Mouse (Mus musculus) lung, embryonic 15.5 days (tissue): ENCODE measurements at regions not wholly inside any gene's neighbourhood (a gene's known extent, or its start where the extent isn't known, plus 50 kb on each side); places are given as distances from the start of the nearest gene placed in this dataset.

Source experiments
- ATAC-seq: fragments of 200-750 bp; cut with Nextera tagmentation; 2 replicates; pipeline ENCODE4 v1.8.0; 2017; ENCODE audit warnings: moderate number of reproducible peaks, borderline replicate concordance; ENCODE audit not compliant: low FRiP score, low TSS enrichment; ENCODE audit errors: extremely low read depth
- H3K27ac ChIP-seq: fragments of 300-500 bp; sonication (generic); 2 replicates; pipeline ENCODE4 v1.5.1; 2015; ENCODE audit warnings: moderate library complexity, mild to moderate bottlenecking, inconsistent platforms
- H3K27me3 ChIP-seq: fragments of 300-500 bp; sonication (generic); 2 replicates; pipeline ENCODE4 v1.6.1; 2015; ENCODE audit warnings: inconsistent platforms
- H3K36me3 ChIP-seq: fragments of 300-500 bp; sonication (generic); 2 replicates; pipeline ENCODE4 v1.6.1; 2015; ENCODE audit warnings: inconsistent platforms
- H3K4me1 ChIP-seq: fragments of 300-500 bp; sonication (generic); 2 replicates; pipeline ENCODE4 v1.6.1; 2015; ENCODE audit warnings: inconsistent platforms
- H3K4me2 ChIP-seq: fragments of 300-500 bp; sonication (generic); 2 replicates; pipeline ENCODE4 v1.6.1; 2015; ENCODE audit warnings: inconsistent platforms, mild to moderate bottlenecking, moderate library complexity
- H3K4me3 ChIP-seq: fragments of 300-500 bp; sonication (generic); 2 replicates; pipeline ENCODE4 v1.5.1; 2015; ENCODE audit warnings: mild to moderate bottlenecking, inconsistent platforms
- H3K9ac ChIP-seq: fragments of 300-500 bp; sonication (generic); 2 replicates; pipeline ENCODE4 v1.6.1; 2015; ENCODE audit warnings: inconsistent platforms
- H3K9me3 ChIP-seq: fragments of 300-500 bp; sonication (generic); 2 replicates; pipeline ENCODE4 v1.6.1; 2016; ENCODE audit warnings: inconsistent platforms
- WGBS: fragments of 180-500 bp; shearing (Covaris S2); methylation state at CpG from one replicate; pipeline ENCODE4 v1.1.7; 2015; 5-methylcytosine and 5-hydroxymethylcytosine counted together

- no peaks in the 10 kb centered on the region for H3K36me3 ChIP-seq
- no peaks in the 10 kb centered on the region for H3K9me3 ChIP-seq
- no peaks in the 10 kb centered on the region for H3K27me3 ChIP-seq
- no peak overlapping the region for H3K9ac ChIP-seq
- H3K4me3 ChIP-seq = no peak overlapping the region
- H3K4me2 ChIP-seq = peak overlapping the region; percentile 23; the same call in 1 of the 2 replicates
- 0 out of 2 replicates have a peak, but pooled peaks have one; percentile 57 for ATAC-seq
- no peak overlapping the region for H3K27ac ChIP-seq
- 45% methylated on average over 14 of the region's 14 CpGs for WGBS
- peaks cover 3% of the 10 kb centered on the region; the same call in 1 of the 2 replicates for H3K4me1 ChIP-seq
These were observed 75.8 kb downstream of the Rnd3 start for GRCm38 (mm10) chr2:51073040-51073594.

GRCm38 (mm10) chr2:51072346-51072885, 76.5 kb downstream of the Rnd3 start:
- H3K36me3 ChIP-seq = no peaks in the 10 kb centered on the region
- 16% methylated on average over 6 of the region's 6 CpGs for WGBS
- H3K4me3 ChIP-seq = no peak overlapping the region
- H3K27ac ChIP-seq = no peak overlapping the region
- no peaks in the 10 kb centered on the region for H3K27me3 ChIP-seq
- no peak overlapping the region for H3K9ac ChIP-seq
- no peaks in the 10 kb centered on the region for H3K9me3 ChIP-seq
- ATAC-seq = no peak
- peak overlapping the region; percentile 23; the same call in 1 of the 2 replicates for H3K4me2 ChIP-seq
- H3K4me1 ChIP-seq = peaks cover 3% of the 10 kb centered on the region; the same call in 1 of the 2 replicates

- Histone ChIP-seq H3K27ac (no peak overlapping the region), H3K4me2 (no peak overlapping the region), H3K36me3 (no peaks in the 10 kb centered on the region), H3K27me3 (no peaks in the 10 kb centered on the region), H3K4me1 (peaks cover 3% of the 10 kb centered on the region; the same call in 1 of the 2 replicates), H3K9ac (no peak overlapping the region), H3K9me3 (no peaks in the 10 kb centered on the region), H3K4me3 (no peak overlapping the region)
- no peak for ATAC-seq
- WGBS = 87% methylated on average over 2 of the region's 2 CpGs
These were observed 78.0 kb downstream of the Rnd3 start for GRCm38 (mm10) chr2:51070902-51071301.

- H3K27ac ChIP-seq = no peak overlapping the region
- H3K36me3 ChIP-seq = no peaks in the 10 kb centered on the region
- no peak overlapping the region for H3K4me3 ChIP-seq
- H3K27me3 ChIP-seq = no peaks in the 10 kb centered on the region
- no peaks in the 10 kb centered on the region for H3K9me3 ChIP-seq
- no peak for ATAC-seq
- H3K4me2 ChIP-seq = no peak overlapping the region
- no peak overlapping the region for H3K9ac ChIP-seq
- 84% methylated on average over 11 of the region's 11 CpGs for WGBS
- H3K4me1 ChIP-seq = no peaks in the 10 kb centered on the region
These were observed 82.5 kb downstream of the Rnd3 start for GRCm38 (mm10) chr2:51066423-51066831.

DNA sequence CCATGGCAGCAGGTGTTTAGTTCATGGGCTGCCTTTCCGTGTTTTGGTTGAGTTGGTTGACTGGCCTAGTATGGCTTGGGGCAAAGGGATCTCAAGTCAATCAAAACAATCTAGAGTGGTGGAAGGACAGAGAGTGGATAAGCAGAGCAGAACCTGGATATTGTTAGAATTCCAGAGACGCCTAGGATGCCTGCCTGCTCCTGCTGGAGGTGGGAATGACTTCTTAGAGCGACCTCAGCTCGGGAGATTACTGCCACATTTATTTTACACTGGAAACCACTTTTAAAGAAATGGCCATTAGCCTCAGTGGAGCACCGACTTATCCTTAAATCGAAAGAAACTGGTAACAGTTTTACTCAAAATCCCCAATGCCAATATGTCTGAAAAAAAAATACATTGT, 83.1 kb downstream of the Rnd3 start:
- no peaks in the 10 kb centered on the region for H3K4me1 ChIP-seq
- 64% methylated on average over 6 of the region's 6 CpGs for WGBS

GRCm38 (mm10) chr2:51064821-51065220, 84.1 kb downstream of the Rnd3 start:
- Histone ChIP-seq H3K36me3 (no peaks in the 10 kb centered on the region), H3K4me2 (no peak overlapping the region), H3K9me3 (no peaks in the 10 kb centered on the region), H3K4me1 (no peaks in the 10 kb centered on the region), H3K27ac (no peak overlapping the region), H3K4me3 (no peak overlapping the region), H3K27me3 (no peaks in the 10 kb centered on the region), H3K9ac (no peak overlapping the region)
- 81% methylated on average over 4 of the region's 4 CpGs for WGBS
- no peak for ATAC-seq

More for the DNA sequence above, 83.1 kb downstream of the Rnd3 start:
- Histone ChIP-seq H3K9ac (no peak overlapping the region), H3K4me3 (no peak overlapping the region), H3K9me3 (no peaks in the 10 kb centered on the region), H3K27ac (no peak overlapping the region), H3K27me3 (no peaks in the 10 kb centered on the region), H3K4me2 (no peak overlapping the region), H3K36me3 (no peaks in the 10 kb centered on the region)
- ATAC-seq = no peak

DNA sequence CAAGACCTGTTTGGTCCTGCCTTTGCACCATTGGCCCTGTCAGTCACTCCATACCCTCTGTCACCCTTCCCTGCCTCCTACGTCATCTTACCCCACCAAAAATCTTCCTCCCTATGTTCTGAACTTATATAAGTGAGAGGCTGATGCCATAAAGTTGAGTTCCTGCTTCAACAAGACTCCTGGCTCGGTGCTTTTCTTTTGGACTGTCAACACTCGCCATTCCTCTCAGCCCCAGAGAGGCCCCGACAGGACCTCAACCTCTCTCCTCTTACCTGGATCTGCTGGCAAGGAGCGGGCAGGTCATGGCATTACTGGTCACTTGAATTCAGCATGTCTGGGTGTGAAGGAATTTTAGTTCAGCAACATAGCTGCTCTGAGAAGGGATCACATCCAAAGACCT, 86.9 kb downstream of the Rnd3 start:
- no peaks in the 10 kb centered on the region for H3K9me3 ChIP-seq
- ATAC-seq = no peak
- no peak overlapping the region for H3K4me3 ChIP-seq
- 83% methylated on average over 5 of the region's 5 CpGs for WGBS
- no peak overlapping the region for H3K4me2 ChIP-seq
- H3K27me3 ChIP-seq = no peaks in the 10 kb centered on the region
- no peaks in the 10 kb centered on the region for H3K36me3 ChIP-seq
- H3K27ac ChIP-seq = no peak overlapping the region
- H3K4me1 ChIP-seq = no peaks in the 10 kb centered on the region
- H3K9ac ChIP-seq = no peak overlapping the region

- WGBS = 63% methylated on average over 4 of the region's 4 CpGs
- H3K4me1 ChIP-seq = no peaks in the 10 kb centered on the region
- no peak for ATAC-seq
- no peaks in the 10 kb centered on the region for H3K36me3 ChIP-seq
- no peak overlapping the region for H3K4me2 ChIP-seq
- H3K4me3 ChIP-seq = no peak overlapping the region
- H3K9me3 ChIP-seq = no peaks in the 10 kb centered on the region
- H3K9ac ChIP-seq = no peak overlapping the region
- no peaks in the 10 kb centered on the region for H3K27me3 ChIP-seq
- no peak overlapping the region for H3K27ac ChIP-seq
These were observed 90.8 kb downstream of the Rnd3 start for GRCm38 (mm10) chr2:51058158-51058557.

- no peaks in the 10 kb centered on the region for H3K36me3 ChIP-seq
- no peaks in the 10 kb centered on the region for H3K9me3 ChIP-seq
- H3K27ac ChIP-seq = no peak overlapping the region
- no peak overlapping the region for H3K4me2 ChIP-seq
- H3K4me1 ChIP-seq = no peaks in the 10 kb centered on the region
- ATAC-seq = no peak
- no peaks in the 10 kb centered on the region for H3K27me3 ChIP-seq
- WGBS = 52% methylated on average over 8 of the region's 8 CpGs
- no peak overlapping the region for H3K4me3 ChIP-seq
- H3K9ac ChIP-seq = no peak overlapping the region
These were observed 92.7 kb downstream of the Rnd3 start for GRCm38 (mm10) chr2:51056141-51056731.

DNA sequence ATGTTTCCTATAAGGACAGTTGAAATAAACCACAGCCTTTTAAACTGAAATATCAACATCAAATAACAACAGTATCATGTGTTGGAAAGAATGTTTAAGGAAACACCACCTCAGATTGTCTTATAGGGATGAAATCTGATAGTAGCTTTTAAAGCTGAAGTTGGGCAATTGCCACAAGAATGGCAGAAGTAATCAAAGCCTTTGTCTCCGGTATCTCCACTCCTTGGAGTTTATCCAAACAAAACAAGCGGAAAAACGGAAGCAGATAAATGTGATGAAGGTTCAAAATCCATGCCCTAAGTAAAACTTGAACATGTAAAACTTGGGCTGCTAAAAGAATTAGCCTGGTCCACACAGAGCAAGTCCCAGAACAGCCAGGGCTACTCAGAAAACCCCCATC, 93.6 kb downstream of the Rnd3 start:
- H3K27me3 ChIP-seq = no peaks in the 10 kb centered on the region
- no peak overlapping the region for H3K4me3 ChIP-seq
- 9% methylated on average over 3 of the region's 3 CpGs for WGBS
- H3K4me2 ChIP-seq = no peak overlapping the region
- H3K4me1 ChIP-seq = no peaks in the 10 kb centered on the region
- no peak for ATAC-seq
- H3K27ac ChIP-seq = no peak overlapping the region
- H3K9me3 ChIP-seq = no peaks in the 10 kb centered on the region
- no peak overlapping the region for H3K9ac ChIP-seq
- H3K36me3 ChIP-seq = no peaks in the 10 kb centered on the region

DNA sequence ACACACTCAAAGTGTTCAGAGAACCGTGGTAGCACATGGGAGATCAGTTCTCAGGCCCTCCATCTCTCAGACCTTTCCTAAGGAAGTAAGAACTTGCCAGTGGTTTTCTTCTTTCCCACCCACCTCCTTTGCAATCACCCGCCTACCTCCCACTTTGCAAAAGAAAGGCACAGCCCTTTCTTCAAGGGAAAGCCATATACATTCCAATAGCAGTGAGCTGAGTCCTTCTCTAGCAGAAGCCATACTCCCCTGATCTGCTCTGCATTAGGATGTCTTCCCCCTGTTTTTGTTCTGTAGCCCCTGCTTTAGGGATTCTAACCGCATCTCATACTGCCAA, 99.1 kb downstream of the Rnd3 start:
- Histone ChIP-seq H3K4me3 (no peak overlapping the region), H3K27ac (no peak overlapping the region)
- 67% methylated on average over 3 of the region's 3 CpGs for WGBS

GRCm38 (mm10) chr2:51049101-51049833, 99.6 kb downstream of the Rnd3 start:
- Histone ChIP-seq H3K4me1 (no peaks in the 10 kb centered on the region), H3K36me3 (no peaks in the 10 kb centered on the region), H3K27ac (no peak overlapping the region), H3K9ac (no peak overlapping the region), H3K4me2 (no peak overlapping the region), H3K9me3 (no peaks in the 10 kb centered on the region), H3K4me3 (no peak overlapping the region), H3K27me3 (no peaks in the 10 kb centered on the region)
- no peak for ATAC-seq
- WGBS = 65% methylated on average over 8 of the region's 8 CpGs

More for the DNA sequence above, 99.1 kb downstream of the Rnd3 start:
- Histone ChIP-seq H3K9me3 (no peaks in the 10 kb centered on the region), H3K9ac (no peak overlapping the region), H3K27me3 (no peaks in the 10 kb centered on the region), H3K4me1 (no peaks in the 10 kb centered on the region), H3K4me2 (no peak overlapping the region), H3K36me3 (no peaks in the 10 kb centered on the region)
- no peak for ATAC-seq
